Mouse (Mus musculus) ES-Bruce4 (cell line): ENCODE measurements at regions not wholly inside any gene's neighbourhood (a gene's known extent, or its start where the extent isn't known, plus 50 kb on each side); places are given as distances from the start of the nearest gene placed in this dataset.

Experiments
- CTCF ChIP-seq: IDR thresholded peaks from one replicate; pipeline ENCODE4 v1.8.1; 2011; ENCODE audit warnings: low read depth, low read length
- EP300 ChIP-seq: IDR thresholded peaks from 2 replicates; pipeline ENCODE4 v1.6.1; 2011; ENCODE audit warnings: low read depth, low read length; ENCODE audit not compliant: insufficient read depth
- POLR2A ChIP-seq: IDR thresholded peaks from one replicate; pipeline ENCODE4 v1.8.1; 2011; ENCODE audit warnings: low read length; ENCODE audit not compliant: insufficient read depth

GRCm38 (mm10) chr6:14600543-14601249, 154.4 kb downstream of the Ppp1r3a start:
- TF ChIP-seq POLR2A (no peak), CTCF (no peak), EP300 (no peak)
